Mouse (Mus musculus) midbrain, postnatal 0 days (tissue): ENCODE results near the gene Tinag. TPM values are rescaled to one million over a fixed set of nuclear protein-coding genes. Genes with fewer than 3 reads are reported as not detected.
A peak's percentile ranks its signal among the peaks of the same experiment; 100 is the strongest.

ENCODE experiments used
- ATAC-seq: fragments of 200-750 bp; cut with Nextera tagmentation; 2 replicates; pipeline ENCODE4 v1.8.0; 2017; ENCODE audit warnings: moderate number of reproducible peaks, mild to moderate bottlenecking, moderate TSS enrichment, moderate library complexity; ENCODE audit not compliant: low FRiP score
- DNase-seq: peaks from one replicate; pipeline ENCODE4 v3.0.0-alpha.2; 2015; ENCODE audit warnings: low spot score
- H3K27ac ChIP-seq: fragments of 300-500 bp; sonication (generic); 2 replicates; pipeline ENCODE4 v1.5.1; 2014; ENCODE audit warnings: low read depth, mild to moderate bottlenecking, low read length, mixed read lengths
- H3K27me3 ChIP-seq: fragments of 300-500 bp; sonication (generic); 2 replicates; pipeline ENCODE4 v1.6.1; 2014; ENCODE audit warnings: low read length, control low read depth, mixed read lengths; ENCODE audit not compliant: insufficient read depth
- H3K36me3 ChIP-seq: fragments of 300-500 bp; sonication (generic); 2 replicates; pipeline ENCODE4 v1.6.1; 2014; ENCODE audit warnings: low read length, control low read depth, mixed read lengths; ENCODE audit not compliant: insufficient read depth
- H3K4me1 ChIP-seq: fragments of 300-500 bp; sonication (generic); 2 replicates; pipeline ENCODE4 v1.6.1; 2014; ENCODE audit warnings: mild to moderate bottlenecking, control low read depth, antibody characterized with exemption, low read length, mixed read lengths; ENCODE audit not compliant: insufficient read depth
- H3K4me2 ChIP-seq: fragments of 300-500 bp; sonication (generic); 2 replicates; pipeline ENCODE4 v1.6.1; 2014; ENCODE audit warnings: low read depth, mild to moderate bottlenecking, low read length, mixed read lengths; ENCODE audit not compliant: poor library complexity, severe bottlenecking
- H3K4me3 ChIP-seq: fragments of 300-500 bp; sonication (generic); 2 replicates; pipeline ENCODE4 v1.5.1; 2014; ENCODE audit warnings: low read depth, mild to moderate bottlenecking, low read length, moderate library complexity
- H3K9ac ChIP-seq: fragments of 300-500 bp; sonication (generic); replicated peaks from 2 replicates; pipeline ENCODE4 v1.6.1; 2014; ENCODE audit warnings: mild to moderate bottlenecking, low read length, moderate library complexity, mixed read lengths; ENCODE audit not compliant: poor library complexity, severe bottlenecking
- H3K9me3 ChIP-seq: fragments of 300-500 bp; sonication (generic); 2 replicates; pipeline ENCODE4 v1.6.1; 2016; ENCODE audit warnings: low read length, control low read depth
- CTCF ChIP-seq: IDR thresholded peaks from 2 replicates; pipeline ENCODE4 v1.5.1; 2016; ENCODE audit warnings: antibody characterized with exemption, mild to moderate bottlenecking
- WGBS: fragments of 180-500 bp; shearing (Covaris S2); extraction: QIAGEN DNeasy Blood & Tissue Kit; methylation state at CpG from one replicate; pipeline ENCODE4 v1.1.7; 2014; 5-methylcytosine and 5-hydroxymethylcytosine counted together
- polyA plus RNA-seq: library from polyadenylated mRNA; unstranded; fragments of >200 nt; fragmentation: Nextera tagmentation; extraction: Ambion mirVana; gene quantifications from 2 replicates; pipeline ENCODE4 v1.2.1, GENCODE M21; 2015
- total RNA-seq: library from RNA; depleted of rRNA; stranded (reverse); fragments of >200 nt; gene quantifications from 2 replicates; pipeline ENCODE4 v1.2.3, GENCODE M21; 2014

The Tinag gene
- total and polyA plus RNA-seq, 2 experiments from 2014 or later: not detected

- WGBS: 86% methylated on average over 1 of the region's 1 CpGs
- no peaks in the 10 kb centered on the region for H3K4me1 ChIP-seq
- no peak overlapping the region for H3K27ac ChIP-seq
- H3K4me3 ChIP-seq: no peak overlapping the region
- TF ChIP-seq CTCF: no peak
- H3K36me3 ChIP-seq: no peaks in the 10 kb centered on the region
- DNase-seq (no peak), ATAC-seq (no peak)
- no peak overlapping the region for H3K4me2 ChIP-seq
- no peaks in the 10 kb centered on the region for H3K9me3 ChIP-seq
- H3K9ac ChIP-seq: no peak overlapping the region
- H3K27me3 ChIP-seq: no peaks in the 10 kb centered on the region
Measured at GRCm38 (mm10) chr9:76996021-76996420, 49.6 kb downstream of the Tinag start.

DNA sequence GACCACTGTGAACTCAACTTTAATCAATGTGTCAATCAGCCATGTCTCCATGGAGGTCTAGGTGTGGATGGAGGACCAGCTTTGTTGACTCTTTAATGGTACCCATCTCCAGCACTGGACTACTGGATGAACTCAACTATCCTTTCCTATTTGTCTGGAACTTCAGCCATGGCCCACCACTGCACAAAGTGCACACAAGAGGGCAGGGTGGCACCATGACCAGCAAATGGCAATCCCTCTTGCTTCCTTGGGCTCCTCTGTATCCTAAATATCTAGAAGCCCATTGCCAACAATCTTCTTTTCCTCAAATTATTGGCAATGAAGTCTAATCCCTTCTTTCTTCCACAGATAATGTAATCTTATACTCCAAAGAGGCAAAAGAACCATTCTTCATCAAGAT, 55.6 kb downstream of the Tinag start:
- no peak overlapping the region for H3K4me3 ChIP-seq
- no peaks in the 10 kb centered on the region for H3K36me3 ChIP-seq
- H3K27me3 ChIP-seq: no peaks in the 10 kb centered on the region
- no peak overlapping the region for H3K4me2 ChIP-seq
- no peak overlapping the region for H3K27ac ChIP-seq
- no peak for DNase-seq
- no peaks in the 10 kb centered on the region for H3K4me1 ChIP-seq
- no peak for ATAC-seq
- peak; percentile 45 for TF ChIP-seq CTCF
- no peaks in the 10 kb centered on the region for H3K9me3 ChIP-seq
- H3K9ac ChIP-seq: no peak overlapping the region

GRCm38 (mm10) chr9:76934813-76935212, 110.8 kb downstream of the Tinag start:
- Histone ChIP-seq H3K4me3 (no peak overlapping the region), H3K36me3 (no peaks in the 10 kb centered on the region), H3K4me1 (no peaks in the 10 kb centered on the region), H3K27ac (no peak overlapping the region), H3K27me3 (no peaks in the 10 kb centered on the region), H3K9ac (no peak overlapping the region), H3K9me3 (no peaks in the 10 kb centered on the region), H3K4me2 (no peak overlapping the region)
- DNase-seq (no peak), ATAC-seq (no peak)
- TF ChIP-seq CTCF: no peak
- WGBS: 91% methylated on average over 1 of the region's 1 CpGs

- DNase-seq (no peak), ATAC-seq (no peak)
- Histone ChIP-seq H3K4me1 (no peaks in the 10 kb centered on the region), H3K9me3 (no peaks in the 10 kb centered on the region), H3K36me3 (no peaks in the 10 kb centered on the region), H3K4me3 (no peak overlapping the region), H3K9ac (no peak overlapping the region), H3K27me3 (no peaks in the 10 kb centered on the region), H3K4me2 (no peak overlapping the region), H3K27ac (no peak overlapping the region)
- TF ChIP-seq CTCF: no peak
- WGBS: 74% methylated on average over 5 of the region's 5 CpGs
Measured at GRCm38 (mm10) chr9:76915093-76915661, 130.4 kb downstream of the Tinag start.
